Mouse (Mus musculus): Measurements from ENCODE around the gene Lypd8. TPM values are rescaled to one million over a fixed set of nuclear protein-coding genes. Genes with fewer than 3 reads are reported as not detected.
"Not testable (repeated sequence)": the region's sequence is repeated elsewhere in the genome, so short reads cannot be mapped to it uniquely, and the experiment has no call there.

Lypd8 gene
- total RNA-seq (2022), result under 1 TPM in 1 of 4 experiments, not detected in 3; 0.29 TPM

- DNase-seq (ENCODE audit: low spot score in 2 of 2), result peak in 1 of 2 experiments; percentile 24
Observed at GRCm38 (mm10) chr11:58378763-58379278, at the start of gene Lypd8. Lypd8 (plus strand) TSS chr11:58379043.

GRCm38 (mm10) chr11:58329906-58330275 lies 49.0 kb upstream of the Lypd8 start:
- no peak for DNase-seq (ENCODE audit: low spot score in 2 of 2)

- peak; percentile 89 to 91 for DNase-seq (ENCODE audit: low spot score in 2 of 2)
Observed at GRCm38 (mm10) chr11:58330276-58331148, 48.3 kb upstream of the Lypd8 start, which contains the start of the genes Zfp672 and Sh3bp5l. Zfp672 (minus strand) TSS chr11:58330339. Sh3bp5l (plus strand) TSS chr11:58330724.

DNA sequence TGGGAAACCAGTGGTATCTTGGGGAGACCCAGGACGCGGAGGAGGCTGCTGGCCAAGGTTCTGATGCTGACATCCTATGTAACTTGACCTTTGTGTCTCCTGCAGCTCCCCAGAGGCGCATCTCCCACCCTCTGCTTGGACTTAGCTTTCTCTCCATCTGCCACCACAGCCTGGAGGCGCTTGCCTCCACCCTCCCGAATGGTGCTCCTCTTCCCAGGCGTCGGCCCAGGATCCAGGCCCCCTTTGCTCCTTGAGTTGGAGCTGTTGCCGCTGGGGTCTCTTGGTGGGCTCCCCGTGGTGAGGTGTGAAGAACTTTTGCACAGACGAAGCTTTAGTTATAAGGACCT lies 47.7 kb upstream of the Lypd8 start:
- DNase-seq (ENCODE audit: low spot score in 2 of 2), result no peak

DNA sequence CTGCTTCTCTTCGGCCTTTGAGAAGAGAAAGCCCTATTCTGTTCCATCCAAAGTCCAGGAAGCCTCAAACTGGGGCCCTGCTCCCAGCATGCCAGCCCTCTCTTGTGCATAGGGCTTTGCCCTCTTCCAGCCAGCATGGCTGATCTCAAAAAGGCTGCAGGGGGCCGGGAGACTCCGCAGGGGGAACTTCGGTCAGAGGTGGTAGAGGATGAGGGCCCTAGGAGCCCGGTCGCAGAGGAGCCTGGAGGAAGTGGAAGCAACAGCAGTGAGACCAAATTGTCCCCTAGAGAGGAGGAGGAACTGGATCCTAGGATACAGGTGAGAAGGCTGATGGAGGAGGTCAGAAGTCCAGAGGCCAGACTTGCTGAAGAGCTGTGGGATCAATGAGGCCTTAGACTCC lies 47.3 kb upstream of the Lypd8 start:
- DNase-seq (ENCODE audit: low spot score in 2 of 2), result no peak

DNA sequence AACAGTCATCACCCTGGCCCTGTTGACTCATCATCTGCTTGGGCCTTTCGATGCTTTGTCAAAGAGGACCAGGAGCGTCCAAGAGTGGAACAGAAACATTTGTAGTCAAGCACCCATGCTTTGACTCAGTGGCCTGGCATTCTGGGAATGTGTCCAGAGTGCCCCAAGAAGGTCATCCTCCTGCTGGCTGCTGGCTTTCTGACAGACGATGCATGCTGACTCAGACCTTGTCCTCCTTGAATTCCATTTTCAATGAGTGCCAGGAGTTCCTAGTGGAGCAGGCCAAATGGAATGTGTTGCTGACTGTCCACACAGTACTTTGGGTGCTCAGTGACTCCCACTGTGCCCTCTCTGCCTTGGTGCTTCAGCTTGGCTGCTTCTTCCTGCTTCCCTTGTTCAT lies 44.1 kb upstream of the Lypd8 start:
- no peak for DNase-seq (ENCODE audit: low spot score in 2 of 2)

- DNase-seq (ENCODE audit: low spot score in 2 of 2), result no peak
Observed at GRCm38 (mm10) chr11:58346745-58347144, 32.1 kb upstream of the Lypd8 start.

- no peak for DNase-seq (ENCODE audit: low spot score in 2 of 2)
Observed at GRCm38 (mm10) chr11:58350628-58351027, 28.2 kb upstream of the Lypd8 start.

DNA sequence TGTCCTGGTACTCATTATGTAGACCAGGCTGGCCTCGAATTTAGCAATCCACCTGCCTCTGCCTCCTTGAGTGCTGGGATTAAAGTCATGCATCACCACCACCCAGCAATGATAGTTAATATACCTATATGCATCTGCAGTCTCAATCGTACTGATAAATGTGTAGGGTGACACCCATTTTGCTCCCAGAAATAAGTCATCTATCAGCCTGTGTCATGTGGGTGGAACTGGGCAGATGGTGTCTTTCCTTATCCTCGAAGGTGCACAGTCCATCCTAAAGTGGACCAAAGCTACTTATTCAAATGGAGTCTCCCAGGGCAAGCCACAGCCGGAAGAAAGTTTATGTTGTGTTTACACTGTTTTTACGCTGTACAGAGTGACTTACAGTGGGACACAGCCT lies 27.7 kb upstream of the Lypd8 start:
- no peak for DNase-seq (ENCODE audit: low spot score in 2 of 2)

GRCm38 (mm10) chr11:58352681-58353548 lies 25.9 kb upstream of the Lypd8 start:
- no peak for DNase-seq (ENCODE audit: low spot score in 2 of 2)

- DNase-seq (ENCODE audit: low spot score in 2 of 2), result no peak
Observed at GRCm38 (mm10) chr11:58353709-58354108, 25.1 kb upstream of the Lypd8 start.

DNA sequence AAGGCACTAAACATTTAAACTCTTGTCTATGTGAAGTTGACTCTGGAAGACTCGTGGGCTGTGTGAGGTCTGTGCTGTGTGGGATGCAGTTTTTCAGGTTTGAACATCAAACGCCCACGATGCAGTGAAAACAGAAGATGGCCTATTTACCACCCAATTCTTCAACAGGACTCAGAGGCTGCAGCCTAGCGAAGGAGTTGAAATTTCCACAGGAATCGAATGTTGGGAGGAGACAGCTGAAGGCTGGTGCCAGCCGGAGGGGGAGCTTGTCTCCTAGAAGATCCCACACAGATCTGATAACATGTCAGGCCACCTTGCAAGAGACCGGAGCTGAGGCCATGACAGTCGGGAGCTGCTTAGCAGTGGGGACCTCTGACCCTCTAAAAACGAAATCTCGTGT lies 24.4 kb upstream of the Lypd8 start:
- no peak for DNase-seq (ENCODE audit: low spot score in 2 of 2)

DNA sequence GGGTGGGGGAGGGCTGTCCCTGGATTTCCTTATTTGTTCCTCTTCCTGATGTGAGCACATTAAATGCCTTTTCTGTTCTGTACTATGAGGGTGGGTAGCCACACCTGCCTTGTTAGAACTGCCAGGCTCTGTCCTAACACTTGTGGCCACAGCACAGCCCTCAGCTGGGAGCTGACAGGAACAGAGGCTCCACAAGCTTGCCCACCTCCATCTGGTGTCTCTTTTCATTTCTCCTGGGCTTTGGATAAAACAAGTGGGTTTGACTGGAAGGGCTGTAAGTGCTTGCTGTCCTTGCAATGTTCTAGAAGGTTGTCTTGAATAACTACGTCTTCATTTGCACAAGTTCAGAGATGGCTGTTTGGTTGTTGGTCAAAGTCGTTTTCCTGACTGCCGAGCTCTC lies 23.9 kb upstream of the Lypd8 start:
- DNase-seq (ENCODE audit: low spot score in 2 of 2), result no peak

GRCm38 (mm10) chr11:58357042-58357441 lies 21.8 kb upstream of the Lypd8 start:
- DNase-seq (ENCODE audit: low spot score in 2 of 2), result no peak

- DNase-seq (ENCODE audit: low spot score in 2 of 2), result no peak
Observed at GRCm38 (mm10) chr11:58357844-58358534, 20.9 kb upstream of the Lypd8 start.

DNA sequence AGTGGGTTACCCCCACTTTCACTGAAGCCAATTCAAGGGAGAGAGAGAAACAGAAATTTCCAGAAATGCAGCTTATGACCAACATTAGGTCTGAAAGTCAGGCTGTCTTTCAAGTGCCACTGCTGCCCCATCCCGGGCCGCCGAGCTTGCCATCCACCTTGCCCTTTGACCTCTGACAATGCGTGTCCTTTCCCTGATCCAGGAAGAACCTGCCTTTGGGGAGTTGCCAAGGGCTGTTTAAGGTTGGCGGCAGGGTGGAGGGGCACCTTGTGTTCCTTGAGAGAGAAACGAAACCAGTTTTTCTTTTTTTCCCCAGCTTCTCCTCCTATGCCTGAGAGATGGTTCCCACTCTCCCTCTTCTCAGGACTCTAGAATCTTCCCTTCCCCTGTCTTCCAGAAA lies 16.3 kb upstream of the Lypd8 start:
- not testable (repeated sequence) for DNase-seq (ENCODE audit: low spot score in 2 of 2)

DNA sequence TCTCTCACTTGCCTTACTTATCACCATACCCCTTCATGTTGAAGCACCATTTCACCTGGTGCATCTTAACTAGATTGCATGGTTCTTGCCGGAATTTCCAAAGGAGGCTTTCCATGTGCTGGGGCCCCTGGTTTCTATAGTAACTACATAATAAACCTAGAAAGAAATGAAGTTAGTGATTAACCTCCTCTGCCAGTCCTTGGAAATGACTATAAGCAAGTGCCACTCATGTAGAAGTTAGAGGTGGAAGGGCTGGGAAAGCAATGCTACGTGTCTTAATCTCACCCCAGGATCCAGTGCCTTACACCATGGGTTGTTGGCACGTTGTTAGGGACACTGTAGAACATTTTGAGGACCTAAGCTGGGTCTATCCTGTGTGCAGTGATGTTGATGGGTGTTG lies 14.4 kb upstream of the Lypd8 start:
- DNase-seq (ENCODE audit: low spot score in 2 of 2), result no peak

GRCm38 (mm10) chr11:58366191-58366590 lies 12.7 kb upstream of the Lypd8 start:
- DNase-seq (ENCODE audit: low spot score in 2 of 2), result not testable (repeated sequence)

- DNase-seq (ENCODE audit: low spot score in 2 of 2), result no peak
Observed at GRCm38 (mm10) chr11:58377273-58377672, 1.6 kb upstream of the Lypd8 start.

DNA sequence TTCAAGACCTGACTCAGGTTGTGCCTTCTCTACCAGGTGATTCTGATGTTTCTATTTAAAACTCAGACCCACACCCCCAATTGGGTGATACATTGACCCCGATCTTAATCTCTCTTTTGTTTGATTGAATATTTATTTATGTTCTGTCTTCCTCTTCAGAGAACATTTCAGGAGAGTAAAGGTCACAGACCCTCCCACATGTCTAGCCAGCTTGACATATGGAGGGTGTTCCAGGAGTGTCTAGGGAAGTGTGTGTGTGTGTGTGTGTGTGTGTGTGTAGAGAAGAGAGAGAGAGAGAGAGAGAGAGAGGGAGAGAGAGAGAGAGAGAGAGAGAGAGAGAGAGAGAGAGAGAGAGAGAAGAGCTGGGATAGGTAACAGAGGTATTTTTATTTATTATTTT lies 1.2 kb upstream of the Lypd8 start:
- no peak for DNase-seq (ENCODE audit: low spot score in 2 of 2)

GRCm38 (mm10) chr11:58379516-58379915 lies 673 bp downstream of the Lypd8 start:
- DNase-seq (ENCODE audit: low spot score in 2 of 2), result no peak

Measured in layer of hippocampus, adult 8-10 months (tissue).